Mouse (Mus musculus): ENCODE measurements around the gene Trappc6b.
"Not testable (repeated sequence)": the region's sequence is repeated elsewhere in the genome, so short reads cannot be mapped to it uniquely, and the experiment has no call there.

Trappc6b gene

DNA sequence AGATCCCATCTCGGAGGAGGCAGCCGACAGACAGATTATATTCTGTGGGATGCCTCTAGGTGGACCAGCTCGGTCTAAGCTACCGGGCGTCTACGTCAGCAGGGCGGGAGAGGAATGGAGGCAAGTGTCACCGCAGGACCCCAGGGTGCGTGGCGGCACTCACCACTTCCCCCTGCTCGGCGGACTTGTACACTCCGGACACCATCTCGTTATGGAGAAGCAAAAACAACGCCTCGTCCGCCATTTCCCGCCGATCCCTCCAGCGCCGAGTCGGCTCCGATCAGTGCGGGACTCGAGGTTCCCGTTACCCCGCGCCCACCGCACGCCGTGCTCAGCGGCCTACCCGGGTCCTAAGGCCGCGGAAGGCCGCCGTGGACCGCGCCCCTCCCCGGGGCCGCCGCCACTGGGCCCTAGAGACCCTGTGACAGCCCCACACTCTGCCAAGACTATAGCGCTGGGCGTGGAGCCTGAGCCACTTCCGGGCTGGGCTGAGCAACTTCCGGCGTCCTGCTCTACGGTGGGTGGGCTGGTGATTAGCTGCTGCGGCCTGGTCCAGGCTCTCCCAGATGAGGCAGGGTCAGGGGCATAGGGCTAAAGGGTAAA lies at the start of gene Trappc6b:
Gene Trappc6b, minus strand, starts transcription at position 480 of the 603 bp plus-strand sequence.
- peak; percentile 48 for DNase-seq (ENCODE audit: low spot score)

DNA sequence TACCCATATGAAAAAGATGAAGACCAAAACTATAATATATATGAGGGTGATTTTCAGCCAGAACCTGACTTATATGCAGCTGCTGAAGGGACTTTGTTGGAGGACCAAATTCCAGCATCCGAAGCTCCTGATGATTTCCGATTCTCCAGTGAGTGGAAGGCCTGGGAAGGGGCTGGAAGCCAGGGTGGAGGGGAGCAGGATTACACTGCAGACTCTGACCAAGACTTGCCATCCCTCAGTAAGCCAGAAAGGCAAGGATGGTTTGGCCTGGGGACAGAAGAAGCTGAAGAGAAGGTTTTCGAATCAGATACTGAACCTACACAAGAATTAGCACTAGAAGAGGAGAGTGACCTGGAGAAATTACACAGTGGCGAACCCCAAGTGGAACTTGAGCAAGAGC lies 46.7 kb upstream of the Trappc6b start:
- no peak for DNase-seq (ENCODE audit: low spot score)

GRCm38 (mm10) chr12:59106491-59106890 lies 45.2 kb upstream of the Trappc6b start:
- DNase-seq (ENCODE audit: low spot score), result no peak

- DNase-seq (ENCODE audit: low spot score), result no peak
Observed at GRCm38 (mm10) chr12:59105914-59106313, 44.6 kb upstream of the Trappc6b start.

GRCm38 (mm10) chr12:59104771-59105170 lies 43.5 kb upstream of the Trappc6b start:
- DNase-seq (ENCODE audit: low spot score), result no peak

DNA sequence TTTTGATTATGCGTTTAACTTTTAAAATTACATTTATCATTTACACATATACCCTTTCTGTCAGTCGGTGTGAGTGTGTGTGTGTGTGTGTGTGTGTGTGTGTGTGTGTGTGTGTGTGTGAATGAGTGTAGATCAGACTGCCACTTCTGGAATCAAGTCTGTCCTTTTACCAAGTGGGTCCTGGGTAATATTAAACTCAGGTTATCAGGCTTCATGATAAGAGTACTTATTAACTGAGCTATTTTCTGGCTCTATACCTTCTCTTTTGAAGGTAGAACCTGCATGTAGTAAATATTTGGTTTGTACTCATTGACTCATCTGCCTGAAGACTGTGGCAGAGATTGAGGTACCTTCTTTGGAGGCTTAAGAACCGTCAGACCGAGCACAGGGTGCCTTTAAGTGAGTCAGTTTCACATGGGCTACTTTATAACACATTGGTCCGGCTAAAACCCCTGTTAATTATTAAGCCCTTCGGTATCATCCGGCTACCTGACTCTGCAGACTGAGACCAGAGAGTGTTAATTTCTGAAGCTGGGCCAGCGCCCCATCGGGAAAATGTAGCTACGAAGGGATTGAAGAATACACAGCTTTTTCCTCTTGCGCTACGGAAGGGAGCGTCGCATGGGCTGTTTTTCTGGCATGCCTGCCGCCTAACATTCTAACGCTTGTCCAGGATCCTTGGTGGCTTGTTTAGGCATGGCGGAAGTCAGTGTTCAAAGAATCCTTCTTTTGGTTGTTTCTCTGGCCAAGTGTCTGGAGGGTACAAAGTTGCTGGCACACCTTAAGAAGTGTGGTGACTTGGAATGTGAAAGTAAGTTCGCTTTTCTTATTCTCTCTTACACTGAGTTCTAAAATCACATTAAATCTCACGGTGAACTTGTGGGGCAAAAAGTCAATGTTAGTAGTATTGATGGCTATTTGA lies 34.1 kb upstream of the Trappc6b start, which contains the start of gene Mia2:
Gene Mia2, plus strand, starts transcription at position 696 of the 922 bp plus-strand sequence.
- no peak for DNase-seq (ENCODE audit: low spot score)

- no peak for DNase-seq (ENCODE audit: low spot score)
Observed at GRCm38 (mm10) chr12:59093543-59093942, 32.3 kb upstream of the Trappc6b start.

DNA sequence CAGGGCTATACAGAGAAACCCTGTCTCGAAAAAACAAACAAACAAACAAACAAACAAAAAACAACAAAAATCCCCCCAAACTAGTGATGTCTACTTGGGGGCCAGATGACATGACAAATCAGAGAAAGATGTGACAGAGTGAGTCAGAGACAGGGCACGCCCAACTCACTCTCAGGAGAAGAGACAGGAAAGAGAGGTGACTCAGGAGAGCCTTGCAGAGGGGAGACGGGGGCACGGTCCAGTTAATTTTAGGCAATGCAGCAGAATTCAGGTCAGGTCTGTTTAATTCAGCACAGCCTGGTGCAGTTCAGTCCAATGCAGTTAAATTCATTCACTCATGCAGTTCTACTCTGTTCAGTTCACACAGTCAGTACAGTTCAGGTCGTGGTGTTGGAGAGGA lies 24.9 kb upstream of the Trappc6b start:
- no peak for DNase-seq (ENCODE audit: low spot score)

- no peak for DNase-seq (ENCODE audit: low spot score)
Observed at GRCm38 (mm10) chr12:59084446-59084845, 23.2 kb upstream of the Trappc6b start.

GRCm38 (mm10) chr12:59080461-59080860 lies 19.2 kb upstream of the Trappc6b start:
- DNase-seq (ENCODE audit: low spot score), result no peak

DNA sequence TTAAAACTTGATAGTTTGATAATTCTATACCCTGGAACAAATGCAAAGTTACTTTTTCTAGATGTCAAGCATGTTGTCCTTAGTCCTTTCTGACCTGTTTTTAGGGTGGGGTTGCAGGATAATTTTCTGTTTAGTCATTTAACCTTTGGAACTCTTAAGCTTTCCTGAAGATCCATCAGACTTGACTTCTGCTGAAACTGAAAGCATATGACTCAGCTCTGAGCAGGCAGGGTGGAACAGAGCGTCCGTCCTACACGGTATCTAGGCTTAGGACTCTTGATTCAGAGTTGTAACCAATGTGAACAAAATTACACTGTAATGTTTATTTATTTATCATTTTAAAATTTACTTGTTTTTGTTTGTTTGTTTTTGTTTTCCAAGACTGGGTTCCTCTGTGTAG lies 16.6 kb upstream of the Trappc6b start:
- no peak for DNase-seq (ENCODE audit: low spot score)

DNA sequence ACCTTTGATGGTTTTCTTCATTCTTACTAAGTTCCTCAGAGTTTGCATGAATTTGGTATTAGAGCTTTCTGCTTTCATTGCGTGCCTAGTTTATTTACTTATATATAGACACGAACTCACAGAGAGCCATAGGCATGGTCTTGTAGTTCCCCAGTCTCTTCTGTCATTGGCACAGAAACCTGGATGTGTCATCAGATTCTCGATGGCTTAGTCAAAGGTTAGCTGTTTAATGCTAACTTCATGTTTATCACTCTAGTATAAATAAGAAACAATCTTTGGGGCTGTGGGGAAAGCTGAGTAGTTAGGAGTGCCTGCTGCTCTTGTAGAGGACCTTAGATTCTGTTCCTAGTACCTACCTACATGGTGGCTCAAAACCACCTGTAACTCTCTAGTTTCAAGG lies 15.7 kb upstream of the Trappc6b start:
- DNase-seq (ENCODE audit: low spot score), result no peak

- DNase-seq (ENCODE audit: low spot score), result no peak
Observed at GRCm38 (mm10) chr12:59074052-59074451, 12.8 kb upstream of the Trappc6b start.

- DNase-seq (ENCODE audit: low spot score), result no peak
Observed at GRCm38 (mm10) chr12:59072286-59072685, 11.0 kb upstream of the Trappc6b start.

GRCm38 (mm10) chr12:59068791-59069190 lies 7.5 kb upstream of the Trappc6b start:
- no peak for DNase-seq (ENCODE audit: low spot score)

DNA sequence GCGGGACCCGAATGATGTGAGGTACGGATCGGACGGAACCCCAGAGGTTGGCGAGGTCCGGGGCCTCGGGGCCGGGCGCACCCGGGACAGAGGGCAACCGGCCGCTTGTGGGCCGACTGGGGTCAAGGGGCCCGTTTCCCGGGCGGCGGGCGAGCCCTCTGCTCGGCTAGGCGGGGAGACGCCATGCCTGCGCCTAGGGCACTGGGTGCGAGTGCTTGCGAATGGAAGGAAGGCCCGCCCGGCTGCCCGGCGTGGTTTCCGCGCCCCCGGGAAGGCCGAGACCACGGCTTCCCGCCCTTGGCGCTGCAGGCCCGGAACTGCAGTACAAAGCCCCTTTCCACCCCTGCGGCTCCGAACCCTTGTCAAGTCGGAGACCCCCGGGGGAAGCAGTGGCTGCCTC lies 5.8 kb upstream of the Trappc6b start:
- DNase-seq (ENCODE audit: low spot score), result no peak

DNA sequence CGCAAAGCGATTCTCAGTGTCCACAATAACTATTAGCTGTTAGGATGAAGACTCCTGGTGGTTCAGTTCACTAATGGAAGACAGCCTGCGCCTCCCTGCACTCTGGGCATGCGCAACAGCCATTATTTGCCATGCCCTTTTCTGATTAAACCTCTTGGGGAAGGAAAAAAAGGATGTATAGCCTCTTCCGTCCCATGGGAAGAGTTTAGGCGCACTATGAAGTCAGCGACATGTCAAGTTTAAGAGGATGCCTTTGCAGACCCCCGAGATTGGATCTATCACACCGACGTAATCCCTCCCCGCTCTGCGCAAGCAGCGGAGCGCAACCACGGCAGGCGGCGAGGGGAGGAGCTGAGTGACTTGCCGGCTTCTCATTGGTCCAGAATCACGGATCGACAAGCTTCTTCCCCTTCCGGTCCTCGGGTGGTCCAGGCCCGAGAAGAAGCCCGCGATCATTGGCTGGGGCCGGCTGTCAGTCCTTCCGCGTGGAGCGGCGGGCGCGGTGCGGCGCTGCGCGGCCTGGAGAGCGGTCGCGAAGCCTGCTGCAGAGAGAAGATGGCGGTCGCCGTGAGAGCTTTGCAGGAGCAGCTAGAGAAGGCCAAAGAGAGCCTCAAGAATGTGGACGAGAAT lies 5.3 kb upstream of the Trappc6b start, which contains the start of gene Pnn:
Gene Pnn, plus strand, starts transcription at position 437 of the 630 bp plus-strand sequence.
- peak; percentile 94 for DNase-seq (ENCODE audit: low spot score)

DNA sequence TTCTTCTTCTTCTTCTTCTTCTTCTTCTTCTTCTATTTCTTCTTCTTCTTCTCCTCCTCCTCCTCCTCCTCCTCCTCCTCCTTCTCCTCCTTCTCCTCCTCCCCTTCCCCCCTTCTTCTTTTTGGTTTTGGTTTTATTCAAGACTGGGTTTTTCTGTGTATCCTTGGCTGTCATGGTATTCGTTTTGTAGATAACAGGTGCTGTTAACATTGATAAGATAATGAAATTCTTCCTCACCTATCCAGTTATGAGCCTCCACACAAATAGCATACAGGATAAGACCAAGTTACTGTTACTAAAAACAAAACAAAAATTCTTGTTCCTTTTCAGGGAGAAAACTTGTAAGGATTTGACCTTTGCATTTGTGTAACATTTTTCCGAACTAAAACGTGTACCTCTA lies 4.5 kb upstream of the Trappc6b start:
- no peak for DNase-seq (ENCODE audit: low spot score)

GRCm38 (mm10) chr12:59064837-59065236 lies 3.6 kb upstream of the Trappc6b start:
- DNase-seq (ENCODE audit: low spot score), result no peak

DNA sequence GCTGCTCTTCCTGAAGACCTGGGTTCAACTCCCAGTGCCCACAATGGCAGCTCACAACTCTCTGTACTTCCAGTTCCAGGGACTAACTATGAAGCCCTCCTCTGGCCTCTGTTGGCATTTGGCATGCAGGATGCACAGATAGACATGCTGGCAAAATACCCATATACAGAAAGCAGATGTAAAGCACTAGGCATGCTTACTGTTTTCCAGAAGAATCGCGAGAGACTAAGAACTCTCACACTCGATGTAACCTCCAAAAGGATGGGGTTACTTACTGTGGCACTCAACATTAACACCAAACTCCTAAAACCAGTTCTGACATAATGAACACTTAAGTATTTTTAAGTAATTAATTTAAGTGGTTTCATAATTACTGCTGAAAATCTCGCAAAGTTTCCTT lies 950 bp downstream of the Trappc6b start:
- no peak for DNase-seq (ENCODE audit: low spot score)

DNA sequence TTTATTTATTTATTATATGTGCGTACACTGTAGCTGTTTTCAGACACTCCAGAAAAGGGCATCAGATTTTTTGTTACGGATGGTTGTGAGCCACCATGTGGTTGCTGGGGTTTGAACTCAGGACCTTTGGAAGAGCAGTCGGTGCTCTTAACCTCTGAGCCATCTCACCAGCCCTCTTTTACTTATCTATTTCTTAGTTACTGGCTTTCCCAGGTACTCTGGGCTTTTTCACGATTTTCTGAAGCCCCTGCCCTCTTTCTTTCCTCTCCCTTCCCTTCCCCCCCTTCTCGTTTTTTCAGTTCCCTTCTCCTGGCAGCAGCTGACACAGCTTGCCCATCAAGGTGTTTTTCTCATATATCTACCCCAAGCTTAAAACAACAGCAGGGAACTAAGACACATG lies 3.0 kb downstream of the Trappc6b start:
- not testable (repeated sequence) for DNase-seq (ENCODE audit: low spot score)

DNA sequence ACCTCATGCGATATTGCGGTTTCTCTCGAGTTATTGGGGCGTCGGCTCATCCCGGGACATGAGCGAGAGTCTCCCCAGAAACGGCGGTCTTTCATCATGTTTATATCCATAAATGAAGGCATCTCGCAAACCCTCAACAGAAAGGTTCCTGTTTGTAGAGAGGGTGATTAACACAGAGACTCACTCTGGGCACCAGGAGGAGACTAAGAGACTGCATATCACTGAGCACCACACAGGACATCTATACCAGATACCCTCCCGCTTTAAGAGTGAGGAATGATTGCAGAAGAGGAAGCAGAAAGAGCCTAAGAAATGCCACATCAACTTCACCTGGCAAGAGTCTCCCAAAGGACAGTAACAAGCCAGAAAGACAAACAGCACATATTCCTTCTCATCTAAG lies 5.0 kb downstream of the Trappc6b start:
- no peak for DNase-seq (ENCODE audit: low spot score)
